Mouse (Mus musculus): ENCODE measurements around the gene Gm42906.

The Gm42906 gene

DNA sequence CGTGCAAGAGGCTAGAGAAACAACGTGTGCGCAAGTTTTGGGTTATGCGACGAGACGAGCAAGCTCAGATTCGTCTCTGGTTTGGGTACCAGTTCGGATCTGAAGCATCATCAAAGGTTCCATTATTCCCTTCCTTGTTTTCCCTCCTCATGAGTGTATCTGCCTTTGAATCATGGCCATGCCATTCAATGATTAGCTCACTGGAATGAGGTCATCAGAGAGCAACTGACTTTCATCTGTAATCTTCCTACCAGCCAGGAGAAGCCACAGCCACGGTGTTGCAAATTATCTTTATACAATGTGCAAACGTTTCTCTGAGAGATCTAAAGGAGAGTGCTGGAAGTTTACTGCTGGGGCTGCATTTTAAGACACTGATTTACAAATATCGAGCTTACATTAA lies 240.6 kb downstream of the Gm42906 start:
- no peak for DNase-seq (ENCODE audit: low spot score)

DNA sequence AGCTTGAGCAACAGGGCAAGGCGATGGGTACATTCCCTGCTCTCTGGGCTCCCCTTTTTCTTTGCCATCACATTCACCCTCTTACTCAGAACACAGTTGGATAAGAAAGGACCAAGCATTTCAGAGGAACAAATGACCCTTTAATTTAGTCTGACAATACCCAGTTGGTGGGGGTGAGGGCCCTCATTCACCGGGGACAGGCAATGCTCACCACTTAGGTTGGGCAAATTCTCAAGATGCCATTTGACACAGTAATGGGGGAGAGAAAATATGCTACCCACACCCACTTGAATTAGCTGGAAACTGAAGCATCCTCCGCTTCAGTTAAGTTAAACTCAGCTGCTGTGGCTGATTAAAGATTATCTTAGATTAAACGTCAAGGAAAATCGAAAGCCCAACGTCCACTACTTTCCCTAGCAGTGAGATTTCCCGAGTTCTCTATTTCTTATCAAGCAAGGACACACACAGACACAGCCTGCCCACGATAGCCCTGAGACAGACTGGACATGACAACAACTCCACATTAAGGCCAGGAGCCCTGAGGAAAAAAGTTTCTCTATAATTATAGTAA lies 242.6 kb downstream of the Gm42906 start:
- DNase-seq (ENCODE audit: low spot score) = no peak

DNA sequence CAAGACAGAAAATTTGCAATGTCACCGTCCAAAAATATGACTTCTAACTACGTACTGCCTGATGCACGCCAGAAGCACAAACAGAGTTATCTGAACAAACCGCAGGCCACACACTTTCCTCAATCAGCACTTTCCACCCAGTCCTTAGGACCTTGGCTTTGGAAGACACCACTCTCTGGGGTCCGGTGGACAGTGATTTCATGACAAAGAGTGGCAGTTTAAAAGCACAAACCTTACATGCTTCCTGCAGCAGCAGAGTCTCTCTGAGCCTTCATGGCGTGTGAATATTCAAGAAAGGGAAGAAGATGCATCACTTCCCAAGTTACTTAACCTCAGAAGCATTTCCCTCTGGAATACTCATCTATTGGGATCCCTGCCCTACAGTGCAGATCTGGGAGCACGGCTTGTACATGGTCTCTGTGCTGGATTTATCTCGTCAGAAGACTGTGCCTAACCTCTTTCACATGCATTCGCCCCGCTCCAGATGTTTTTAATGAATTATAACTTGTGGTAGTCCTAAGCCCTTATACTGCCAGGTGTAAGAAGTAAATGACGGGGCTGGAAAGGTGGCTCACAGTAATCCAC lies 244.2 kb downstream of the Gm42906 start:
- no peak for DNase-seq (ENCODE audit: low spot score)

- DNase-seq (ENCODE audit: low spot score) = no peak
Measured at GRCm38 (mm10) chr5:151181288-151181687, 246.7 kb downstream of the Gm42906 start.

DNA sequence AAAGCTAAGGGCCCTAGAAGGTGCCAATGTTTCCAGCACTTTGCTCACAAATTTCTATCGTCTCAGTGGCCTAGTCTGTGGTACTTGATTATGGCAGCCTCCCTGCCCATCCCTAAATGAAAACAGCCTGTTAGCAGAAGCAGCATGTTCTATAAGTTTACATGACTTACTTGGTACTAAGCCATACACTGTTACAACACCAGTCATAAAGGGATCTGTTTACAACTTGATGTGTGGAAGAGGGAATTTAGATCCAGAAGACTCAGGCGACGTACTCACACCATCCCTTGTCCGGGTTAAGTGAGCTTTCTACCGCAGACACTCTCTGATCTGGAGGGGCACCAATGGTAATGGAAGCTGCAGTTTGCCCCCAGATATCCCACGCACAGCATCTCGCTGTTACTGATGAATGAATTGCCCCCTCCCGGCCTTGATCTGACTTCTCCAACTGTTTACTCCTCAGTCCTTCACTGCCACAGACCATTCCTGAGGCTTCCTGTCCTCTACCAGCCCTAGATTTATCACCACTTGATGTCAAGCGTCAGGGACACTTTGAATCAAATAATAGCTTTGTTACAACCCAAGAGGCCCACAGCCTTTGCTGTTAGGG lies 247.7 kb downstream of the Gm42906 start:
- no peak for DNase-seq (ENCODE audit: low spot score)

DNA sequence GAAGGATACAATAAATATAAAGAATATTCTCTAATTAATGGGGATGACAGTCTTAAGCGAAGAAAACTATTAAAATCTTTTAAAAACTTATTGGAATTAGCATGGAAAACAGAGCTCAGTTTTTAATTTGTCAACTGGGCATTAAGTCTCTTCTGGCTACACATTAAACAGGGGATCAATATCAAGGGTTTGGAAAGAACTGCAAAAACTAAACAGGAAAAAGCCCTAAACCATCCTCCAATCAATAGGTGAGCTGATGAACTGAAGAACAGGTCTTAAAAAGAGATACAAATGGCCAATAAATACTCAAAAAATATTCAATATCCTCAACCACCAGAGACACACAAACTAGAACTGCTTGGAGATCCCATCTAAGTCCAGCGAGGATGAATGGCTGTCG lies 250.8 kb downstream of the Gm42906 start:
- no peak for DNase-seq (ENCODE audit: low spot score)

GRCm38 (mm10) chr5:151175897-151176313 lies 252.1 kb downstream of the Gm42906 start:
- no peak for DNase-seq (ENCODE audit: low spot score)

- DNase-seq (ENCODE audit: low spot score) = no peak
Measured at GRCm38 (mm10) chr5:151174485-151175460, 253.2 kb downstream of the Gm42906 start.

GRCm38 (mm10) chr5:151173774-151174173 lies 254.2 kb downstream of the Gm42906 start:
- no peak for DNase-seq (ENCODE audit: low spot score)

DNA sequence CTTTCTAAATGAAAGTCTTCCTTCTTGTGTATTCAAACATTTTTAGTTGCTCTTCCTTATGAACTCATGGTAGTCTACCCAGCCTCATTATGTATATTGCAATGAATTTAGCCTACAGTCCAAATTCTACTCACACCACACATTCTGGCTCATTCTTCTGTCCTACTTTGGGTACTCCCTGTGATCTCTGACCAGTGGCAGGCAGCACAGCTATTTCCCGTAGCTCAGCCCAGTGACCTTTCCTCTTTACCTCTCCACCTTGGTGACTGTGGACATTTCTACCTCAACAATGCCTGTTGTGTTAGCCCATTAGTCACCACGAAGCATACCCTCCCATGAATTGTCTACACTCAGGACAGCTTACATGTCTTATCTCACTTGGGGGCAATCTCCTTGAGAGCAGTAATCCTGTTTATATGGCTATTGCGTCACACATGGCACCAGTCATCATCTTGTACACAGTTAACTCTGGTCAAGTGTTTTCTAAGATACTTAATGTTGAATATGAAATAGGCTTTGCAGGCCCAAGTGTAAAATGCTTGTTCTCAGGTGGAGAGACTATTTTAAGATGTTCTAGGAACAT lies 257.7 kb downstream of the Gm42906 start:
- no peak for DNase-seq (ENCODE audit: low spot score)

GRCm38 (mm10) chr5:151168191-151168590 lies 259.8 kb downstream of the Gm42906 start:
- DNase-seq (ENCODE audit: low spot score) = no peak

GRCm38 (mm10) chr5:151167641-151168040 lies 260.3 kb downstream of the Gm42906 start:
- DNase-seq (ENCODE audit: low spot score) = no peak

DNA sequence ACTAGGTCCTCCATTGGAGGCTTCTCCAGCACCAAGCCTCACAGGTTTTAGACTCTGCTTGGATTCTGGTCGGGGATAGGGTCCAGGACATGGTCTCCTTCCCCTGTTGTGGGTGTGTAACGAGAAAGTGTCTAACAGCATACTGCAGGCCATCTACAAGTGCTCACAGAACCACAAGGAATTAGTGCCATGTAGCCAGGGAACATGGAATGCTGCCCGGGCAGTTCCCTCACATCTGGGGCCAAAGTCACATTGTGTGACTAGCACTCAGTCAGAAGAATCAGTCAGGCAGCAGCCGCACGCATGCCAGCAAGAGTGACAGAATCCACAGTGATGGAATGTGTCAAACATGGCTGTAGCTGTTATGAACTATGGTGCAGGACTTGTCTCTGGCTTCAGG lies 261.7 kb downstream of the Gm42906 start:
- no peak for DNase-seq (ENCODE audit: low spot score)

DNA sequence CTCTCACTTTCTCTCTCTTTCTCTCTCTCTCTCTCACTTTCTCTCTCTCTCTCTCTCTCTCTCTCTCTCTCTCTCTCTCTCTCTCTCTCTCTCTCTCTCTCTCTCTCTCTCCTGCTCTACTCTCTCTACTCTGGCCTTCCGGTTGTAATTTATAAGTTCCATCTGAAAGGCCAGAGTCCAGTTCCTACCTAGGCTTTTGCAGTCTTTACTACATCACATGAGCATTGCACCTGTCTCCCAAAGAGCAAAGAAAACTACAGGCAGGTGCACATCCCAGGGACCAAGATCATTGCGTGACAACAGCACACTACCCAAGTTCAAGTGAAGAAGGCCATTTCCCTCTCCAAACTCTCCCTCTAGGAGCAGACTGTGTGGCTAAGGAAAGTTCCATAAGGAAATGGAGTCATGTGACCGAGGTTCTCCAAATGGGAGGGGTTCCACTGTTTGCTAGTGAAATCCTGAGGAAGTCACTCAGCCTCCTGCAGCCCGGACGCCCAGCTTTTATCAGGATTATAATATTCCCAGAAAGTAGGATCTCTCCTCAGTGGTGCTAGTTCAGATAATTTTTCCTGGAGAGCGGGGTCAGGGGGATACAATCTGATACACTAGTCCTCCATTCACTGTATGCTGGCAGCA lies 262.5 kb downstream of the Gm42906 start:
- no peak for DNase-seq (ENCODE audit: low spot score)

- no peak for DNase-seq (ENCODE audit: low spot score)
Measured at GRCm38 (mm10) chr5:151164815-151165214, 263.1 kb downstream of the Gm42906 start.

- DNase-seq (ENCODE audit: low spot score) = no peak
Measured at GRCm38 (mm10) chr5:151162642-151163041, 265.3 kb downstream of the Gm42906 start.

DNA sequence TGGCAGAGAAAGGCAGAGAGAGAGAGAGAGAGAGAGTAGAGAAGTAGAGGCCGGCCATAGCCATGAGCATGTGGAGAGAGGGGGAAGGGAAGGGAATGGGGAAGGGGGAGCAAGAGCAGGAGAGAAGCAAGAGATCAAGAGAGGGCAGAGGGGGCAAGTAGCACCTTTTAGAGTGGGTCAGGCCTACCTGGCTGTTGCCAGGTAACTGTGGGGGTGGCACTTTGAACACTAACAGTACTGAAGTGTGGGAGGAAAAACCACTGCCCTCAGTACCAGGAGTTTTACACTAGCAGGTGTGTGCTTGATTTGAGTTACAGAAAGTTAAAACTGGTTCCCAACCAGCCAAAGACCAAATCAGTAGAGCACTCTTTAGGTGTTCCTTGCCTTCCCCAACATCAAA lies 272.7 kb downstream of the Gm42906 start:
- no peak for DNase-seq (ENCODE audit: low spot score)

DNA sequence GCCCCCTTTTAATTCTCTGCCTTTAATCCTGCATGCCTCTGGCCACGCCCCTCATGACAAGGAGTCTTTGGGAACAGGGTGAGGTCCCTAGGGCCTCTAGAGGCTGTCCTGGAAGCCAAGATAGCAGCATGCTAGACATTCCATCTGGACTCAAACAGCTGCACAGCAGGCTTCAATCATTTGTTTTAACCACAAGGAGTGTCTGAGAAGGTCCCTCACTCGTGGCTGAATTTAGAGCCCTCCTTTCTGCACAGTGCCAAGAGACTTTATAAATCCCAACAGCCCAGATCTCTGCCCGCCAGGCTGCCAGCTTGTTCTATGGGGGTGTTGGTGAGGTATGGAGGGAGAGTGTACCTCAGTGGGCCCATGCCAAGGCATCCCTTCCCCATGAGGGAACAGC lies 273.2 kb downstream of the Gm42906 start:
- DNase-seq (ENCODE audit: low spot score) = peak; percentile 38

GRCm38 (mm10) chr5:151154030-151154429 lies 273.9 kb downstream of the Gm42906 start:
- no peak for DNase-seq (ENCODE audit: low spot score)

GRCm38 (mm10) chr5:151151549-151151948 lies 276.4 kb downstream of the Gm42906 start:
- DNase-seq (ENCODE audit: low spot score) = no peak

- peak; percentile 60 for DNase-seq (ENCODE audit: low spot score)
Measured at GRCm38 (mm10) chr5:151149509-151149908, 278.5 kb downstream of the Gm42906 start.

DNA sequence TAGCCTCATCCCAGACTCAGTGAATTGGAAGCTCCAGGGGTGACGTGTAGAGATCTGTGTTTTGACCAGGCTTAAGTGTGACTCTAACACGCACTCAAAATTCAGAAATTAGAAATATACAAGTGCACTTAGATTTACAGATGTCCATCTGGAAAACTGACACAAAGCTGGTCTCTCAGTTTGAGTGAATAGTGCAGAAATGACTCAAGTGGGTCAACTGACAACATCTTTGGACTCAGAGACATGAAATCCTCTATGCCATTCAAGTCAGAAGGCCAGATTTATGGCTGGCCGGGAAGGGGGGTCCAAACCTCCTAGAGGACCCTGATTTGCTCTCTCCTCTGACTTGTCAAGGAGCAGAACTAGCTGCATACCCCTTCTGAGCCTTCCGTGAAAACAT lies 279.9 kb downstream of the Gm42906 start:
- no peak for DNase-seq (ENCODE audit: low spot score)
